26 mouse cellular contexts compared by ENCODE assay signal in the genomic region with DNA sequence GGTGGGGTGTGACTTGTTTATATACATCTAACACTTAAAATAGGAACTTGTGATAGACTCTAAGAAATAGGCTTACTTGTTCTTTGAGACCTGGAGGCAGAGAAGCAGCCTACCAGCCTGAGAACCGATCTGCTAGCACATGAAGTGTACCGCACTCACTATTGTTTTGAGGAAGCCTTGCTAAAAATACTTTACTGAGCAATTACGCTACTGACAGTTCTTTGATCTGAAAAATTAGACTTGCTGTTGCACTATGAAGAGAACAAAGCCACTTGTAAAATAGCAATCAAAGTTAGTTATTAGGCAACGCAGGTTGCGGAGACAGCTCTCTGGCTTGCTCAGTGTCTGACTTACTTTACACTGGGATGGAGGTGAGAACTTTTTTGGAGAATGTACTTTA. TPM values are rescaled to one million over a fixed set of nuclear protein-coding genes. Genes with fewer than 3 reads are reported as not detected.
DNase-seq lines count a peak whose midpoint lies in the region; ATAC-seq and TF ChIP-seq lines count a peak whose summit lies in the region.
"Had no signal": no experiment of that assay in that cellular context is flagged by ENCODE, and none has a peak within 500 bp of the region (broad histone marks: within the 10 kb centered on the region; RNA-seq: fewer than 3 reads in every experiment).

No protein-coding gene starts in this region.

- no peak overlapping the region for H3K9ac ChIP-seq in lung, embryonic 14.5 days
- H3K9ac ChIP-seq in CH12.LX (ENCODE audit: insufficient read depth, low read depth): no peak overlapping the region
- H3K9ac ChIP-seq in liver, embryonic 11.5 days (ENCODE audit: low read depth, low read length): no peak overlapping the region
- H3K9ac ChIP-seq: forebrain, embryonic 13.5 days; hindbrain, embryonic 12.5 days; neural tube, embryonic 15.5 days; stomach, embryonic 15.5 days had no signal

- H3K27ac ChIP-seq in lung, embryonic 14.5 days (ENCODE audit: low read depth): no peak overlapping the region
- H3K27ac ChIP-seq in CH12.LX (ENCODE audit: insufficient read depth, low read depth): no peak overlapping the region
- H3K27ac ChIP-seq in cerebellum, adult 2 months (ENCODE audit: insufficient read depth, low read length): no peak overlapping the region
- H3K27ac ChIP-seq in liver, embryonic 11.5 days (ENCODE audit: low read depth, low read length): no peak overlapping the region
- H3K27ac ChIP-seq: forebrain, embryonic 13.5 days; hindbrain, embryonic 12.5 days; hindbrain, postnatal 0 days; macrophage; neural tube, embryonic 15.5 days; stomach, embryonic 15.5 days had no signal

- peak; percentile 56; the same call in 1 of the 2 replicates for TF ChIP-seq EP300 in CH12.LX (IDR thresholded peaks at IDR 0.05; ENCODE audit: low read length)

- H3K79me2 ChIP-seq in CH12.LX (replicated peaks; ENCODE audit: control insufficient read depth, extremely low read depth, insufficient read depth, poor library complexity, severe bottlenecking): no peaks in the 10 kb centered on the region

- in situ Hi-C loops in CH12.LX (cut with MboI; ENCODE audit: low pct_ligation_motif_present, low pct_unique_long_range_greater_than_20kb, low sequenced_read_pairs): loop anchor here (25.0 kb wide), 1 partner anchor 116 kb away; no protein-coding TSS in a partner anchor

- no peak for TF ChIP-seq POLR2A in CH12.LX (IDR thresholded peaks at IDR 0.05; ENCODE audit: low read depth, low read length)
- TF ChIP-seq POLR2A in cerebellum, adult 2 months (IDR thresholded peaks at IDR 0.05; ENCODE audit: borderline replicate concordance, insufficient read depth, low read length): no peak

- no peak for TF ChIP-seq CTCF in lung, embryonic 14.5 days (IDR thresholded peaks at IDR 0.05; ENCODE audit: low read depth)
- no peak for TF ChIP-seq CTCF in CH12.LX (conservative IDR thresholded peaks at IDR 0.05 in 1 of 2, IDR thresholded peaks at IDR 0.05 in 1 of 2; ENCODE audit: low read depth in 2 of 2, low read length in 2 of 2)
- no peak for TF ChIP-seq CTCF in cerebellum, adult 2 months (IDR thresholded peaks at IDR 0.05; ENCODE audit: borderline replicate concordance, insufficient read depth, low read depth, low read length)

- no peaks in the 10 kb centered on the region for H3K9me3 ChIP-seq in lung, embryonic 14.5 days (ENCODE audit: low read depth, low read length)
- H3K9me3 ChIP-seq in CH12.LX (replicated peaks; ENCODE audit: low read length): no peaks in the 10 kb centered on the region
- H3K9me3 ChIP-seq in liver, embryonic 11.5 days (ENCODE audit: control insufficient read depth, low read length): no peaks in the 10 kb centered on the region
- H3K9me3 ChIP-seq: forebrain, embryonic 13.5 days; hindbrain, embryonic 12.5 days; neural tube, embryonic 15.5 days; stomach, embryonic 15.5 days had no signal

- no peaks in the 10 kb centered on the region for H3K4me1 ChIP-seq in lung, embryonic 14.5 days (ENCODE audit: insufficient read depth)
- H3K4me1 ChIP-seq in CH12.LX (ENCODE audit: control insufficient read depth in 1 of 2, insufficient read depth in 2 of 2): peaks cover 17 to 23% of the 10 kb centered on the region in 2 experiments; a peak in 3 of 4 replicates
- H3K4me1 ChIP-seq in cerebellum, adult 2 months (ENCODE audit: control insufficient read depth, insufficient read depth, low read length): no peaks in the 10 kb centered on the region
- H3K4me1 ChIP-seq in liver, embryonic 11.5 days (replicated peaks; ENCODE audit: control insufficient read depth, insufficient read depth, low read length): no peaks in the 10 kb centered on the region
- H3K4me1 ChIP-seq: forebrain, embryonic 13.5 days; hindbrain, embryonic 12.5 days; neural tube, embryonic 15.5 days; stomach, embryonic 15.5 days had no signal

- no peaks in the 10 kb centered on the region for H3K36me3 ChIP-seq in lung, embryonic 14.5 days (ENCODE audit: insufficient read depth)
- no peaks in the 10 kb centered on the region for H3K36me3 ChIP-seq in CH12.LX (replicated peaks in 1 of 2; ENCODE audit: control insufficient read depth in 1 of 2, insufficient read depth in 1 of 2, low read length in 1 of 2)
- H3K36me3 ChIP-seq in liver, embryonic 11.5 days (ENCODE audit: control insufficient read depth, insufficient read depth, low read length): no peaks in the 10 kb centered on the region
- H3K36me3 ChIP-seq: hindbrain, embryonic 12.5 days; neural tube, embryonic 15.5 days; stomach, embryonic 15.5 days had no signal

- no peak for ATAC-seq in lung, embryonic 14.5 days (ENCODE audit: insufficient read depth)
- no peak for ATAC-seq in liver, embryonic 11.5 days (replicated peaks; ENCODE audit: low FRiP score)
- ATAC-seq: forebrain, embryonic 13.5 days; hindbrain, postnatal 0 days had no signal

- dilution Hi-C loops in CH12.LX (cut with MboI; ENCODE audit: extremely low pct_ligation_motif_present, extremely low pct_unique_long_range_greater_than_20kb, low sequenced_read_pairs): no loop called here

- H3K27me3 ChIP-seq in lung, embryonic 14.5 days (ENCODE audit: insufficient read depth, low read length): no peaks in the 10 kb centered on the region; the same call in 1 of the 2 replicates
- H3K27me3 ChIP-seq in CH12.LX (replicated peaks): no peaks in the 10 kb centered on the region
- no peaks in the 10 kb centered on the region for H3K27me3 ChIP-seq in cerebellum, adult 2 months (ENCODE audit: control insufficient read depth, insufficient read depth, low read length)
- peaks cover 10% of the 10 kb centered on the region; the same call in 1 of the 2 replicates for H3K27me3 ChIP-seq in liver, embryonic 11.5 days (replicated peaks; ENCODE audit: control insufficient read depth, insufficient read depth, low read length)
- H3K27me3 ChIP-seq: forebrain, embryonic 13.5 days; hindbrain, embryonic 12.5 days; neural tube, embryonic 15.5 days; stomach, embryonic 15.5 days had no signal

- H3K4me3 ChIP-seq in lung, embryonic 14.5 days (ENCODE audit: low read depth, low read length): no peak overlapping the region
- no peak overlapping the region for H3K4me3 ChIP-seq in CH12.LX (replicated peaks in 1 of 3; ENCODE audit: low read depth in 2 of 3, low read length in 2 of 3, poor library complexity in 1 of 3)
- no peak overlapping the region for H3K4me3 ChIP-seq in cerebellum, adult 2 months (replicated peaks; ENCODE audit: insufficient read depth, low read depth, low read length)
- H3K4me3 ChIP-seq in liver, embryonic 11.5 days (ENCODE audit: low read depth, low read length): no peak overlapping the region
- H3K4me3 ChIP-seq: forebrain, embryonic 13.5 days; hindbrain, embryonic 12.5 days; neural tube, embryonic 15.5 days; stomach, embryonic 15.5 days had no signal

- no peak overlapping the region for H3K4me2 ChIP-seq in lung, embryonic 14.5 days
- peak overlapping the region; percentile 62; the same call in 1 of the 2 replicates for H3K4me2 ChIP-seq in CH12.LX (ENCODE audit: insufficient read depth, low read depth, poor library complexity, severe bottlenecking)
- H3K4me2 ChIP-seq in liver, embryonic 11.5 days: no peak overlapping the region
- H3K4me2 ChIP-seq: forebrain, embryonic 13.5 days; heart, embryonic 11.5 days; hindbrain, embryonic 12.5 days; neural tube, embryonic 15.5 days; stomach, embryonic 15.5 days had no signal

- DNase-seq in lung, embryonic 14.5 days: peak; percentile 10
- no peak for DNase-seq in lung, adult 18-20 months
- DNase-seq in CH12.LX (ENCODE audit: extremely low read depth): no peak
- peak; percentile 49 for DNase-seq in induced T-regulatory cell, adult 2 months (ENCODE audit: low read depth)
- DNase-seq in neural tube, embryonic 10.5 days (ENCODE audit: extremely low spot score, low spot score): no peak
- no peak for DNase-seq in cerebellum, adult 2 months
- DNase-seq in liver, embryonic 11.5 days (ENCODE audit: low spot score): no peak
- DNase-seq: adrenal gland, adult 2 months; cerebellum, adult 11-12 months; cerebellum, postnatal 10 days; gastrocnemius, postnatal 25 days; heart, postnatal 36 days; kidney, postnatal 14 days; liver; lung, postnatal 10 days; midbrain, embryonic 14.5 days; retina, postnatal 1 day; right cerebral cortex, postnatal 14 days; thymus, postnatal 25 days had no signal

- 73% methylated on average over 5 of the region's 5 CpGs for WGBS in lung, embryonic 14.5 days
- WGBS in cerebellum, adult 2 months: 88% methylated on average over 5 of the region's 5 CpGs
- 87% methylated on average over 5 of the region's 5 CpGs for WGBS in liver, embryonic 11.5 days

- no peak for TF ChIP-seq RAD21 in CH12.LX (IDR thresholded peaks at IDR 0.05; ENCODE audit: low read depth, low read length)

TF ChIP-seq in CH12.LX, 34 proteins besides CTCF, POLR2A, EP300 and RAD21:
- TF ChIP-seq ZC3H11A (IDR thresholded peaks at IDR 0.05; ENCODE audit: low read depth, low read length) (no peak), BHLHE40 (IDR thresholded peaks at IDR 0.05; ENCODE audit: low read depth, low read length) (0 out of 2 replicates have a peak, but pooled peaks have one; percentile 21), JUND (conservative IDR thresholded peaks at IDR 0.05; ENCODE audit: low read depth, low read length) (0 out of 2 replicates have a peak, but pooled peaks have one; percentile 20), MEF2A (IDR thresholded peaks at IDR 0.05; ENCODE audit: borderline replicate concordance, low read depth, low read length) (peak; percentile 84; the same call in 1 of the 2 replicates), TBP (conservative IDR thresholded peaks at IDR 0.05; ENCODE audit: low read depth, low read length) (no peak), IRF4 (IDR thresholded peaks at IDR 0.05; ENCODE audit: low read depth, low read length) (peak; percentile 81)

RNA-seq across cellular contexts. Expression of a gene that starts 37.1 kb away (rescaled TPM):
- 21.5 and 22.9 TPM in 2 replicates for polyA plus RNA-seq in lung, embryonic 14.5 days (2014; fragmentation: Nextera tagmentation; extraction: Ambion mirVana)
- total RNA-seq in CH12.LX (2012; rRNA removed) (4.1 and 4.2 TPM in 2 replicates), CH12.LX (2014; rRNA removed) (6.8 and 6.9 TPM in 2 replicates)
- polyA plus RNA-seq in CH12.LX (2012; ENCODE audit: insufficient read length, low read depth): 4.8 and 5.4 TPM in 2 replicates
- polyA plus RNA-seq in cerebellum, adult 2 months (2012; rRNA removed): 22.2 and 26.7 TPM in 2 replicates
- polyA plus RNA-seq in liver, embryonic 11.5 days (2014; fragmentation: Nextera tagmentation; extraction: Ambion mirVana): 2.4 and 2.6 TPM in 2 replicates

Comparison
In these comparisons a context has a peak if more than half of its experiments do, and no peak if none do; other contexts are left out.
1. DNase-seq: peak in lung, embryonic 14.5 days (single experiment) and induced T-regulatory cell, adult 2 months (single experiment); none in lung, adult 18-20 months (0 of 2), CH12.LX (single experiment), neural tube, embryonic 10.5 days (single experiment), cerebellum, adult 2 months (0 of 2) and liver, embryonic 11.5 days (single experiment).